Mouse (Mus musculus): ENCODE results near the gene Mapk1ip1l.
"Not testable (repeated sequence)": the region's sequence is repeated elsewhere in the genome, so short reads cannot be mapped to it uniquely, and the experiment has no call there.

Mapk1ip1l gene

DNA sequence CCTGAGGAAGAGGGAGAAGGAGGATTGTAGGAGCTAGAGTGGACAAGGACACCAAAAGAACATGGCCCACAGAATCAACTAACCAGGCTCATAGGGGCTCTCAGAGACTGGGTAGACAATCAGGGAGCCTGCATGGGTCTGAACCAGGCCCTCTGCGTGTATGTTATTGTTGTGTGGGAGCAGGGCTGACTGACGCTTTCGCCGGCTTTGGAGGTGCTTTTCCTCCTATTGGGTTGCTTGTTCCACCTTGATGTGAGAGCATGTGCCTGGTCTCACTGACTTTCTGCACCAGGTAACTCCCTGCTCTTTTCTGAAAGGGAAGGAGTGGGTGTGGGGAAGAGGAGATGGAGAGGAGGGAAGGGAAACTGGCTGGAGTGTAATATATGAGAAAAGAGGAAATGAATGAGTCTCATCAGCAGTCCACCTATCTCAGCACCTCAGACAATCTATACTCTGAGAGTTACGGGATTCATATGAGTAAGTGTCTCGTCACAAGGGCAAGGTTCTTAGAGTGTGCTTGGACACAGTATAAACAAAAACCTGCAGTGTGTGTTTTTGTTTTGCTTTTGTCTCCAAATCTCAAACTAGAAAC lies 6.8 kb downstream of the Mapk1ip1l start:
- DNase-seq (ENCODE audit: low read depth, low spot score): no peak

GRCm38 (mm10) chr14:47305933-47306332 lies 7.9 kb downstream of the Mapk1ip1l start:
- DNase-seq (ENCODE audit: low read depth, low spot score): no peak

DNA sequence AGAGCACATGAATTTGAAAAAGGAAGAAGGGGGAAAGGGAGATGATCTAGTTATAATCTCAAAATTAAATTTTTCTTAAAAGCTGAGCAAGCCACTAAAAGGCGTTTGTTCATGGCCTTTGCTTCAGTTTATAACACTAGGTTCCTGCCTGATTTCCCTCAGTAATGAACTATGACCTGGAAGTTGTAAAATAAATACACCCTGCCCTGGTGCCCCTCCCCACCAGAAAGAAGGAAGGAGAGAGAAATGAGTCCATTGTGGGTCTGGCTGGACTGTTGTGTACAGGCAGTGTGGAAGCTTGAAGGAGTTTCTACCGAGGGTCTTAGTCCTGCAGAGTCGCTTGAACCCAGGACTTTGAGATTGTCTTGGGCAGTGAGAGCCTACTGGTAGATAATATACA lies 9.6 kb downstream of the Mapk1ip1l start:
- no peak for DNase-seq (ENCODE audit: low read depth, low spot score)

DNA sequence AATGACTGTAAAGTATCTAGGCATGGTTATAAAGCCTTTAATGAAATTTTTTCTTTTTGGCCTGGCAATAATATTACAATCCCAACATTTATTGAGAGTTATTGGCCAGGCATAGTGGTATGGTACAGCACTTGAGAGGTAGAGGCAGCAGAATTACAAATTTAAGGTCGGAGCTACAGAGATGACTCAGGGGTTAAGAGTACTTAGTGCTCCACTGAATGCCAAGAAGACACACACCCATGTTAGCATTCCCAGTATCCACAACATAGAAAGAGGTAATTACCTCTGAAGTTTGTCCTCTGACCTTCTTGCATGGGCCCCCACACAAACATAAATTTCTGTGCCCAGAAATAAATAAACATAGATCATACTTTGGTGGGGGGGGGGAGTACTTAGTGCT lies 11.0 kb downstream of the Mapk1ip1l start:
- DNase-seq (ENCODE audit: low read depth, low spot score): no peak

- no peak for DNase-seq (ENCODE audit: low read depth, low spot score)
Observed at GRCm38 (mm10) chr14:47310342-47311181, 12.5 kb downstream of the Mapk1ip1l start.

DNA sequence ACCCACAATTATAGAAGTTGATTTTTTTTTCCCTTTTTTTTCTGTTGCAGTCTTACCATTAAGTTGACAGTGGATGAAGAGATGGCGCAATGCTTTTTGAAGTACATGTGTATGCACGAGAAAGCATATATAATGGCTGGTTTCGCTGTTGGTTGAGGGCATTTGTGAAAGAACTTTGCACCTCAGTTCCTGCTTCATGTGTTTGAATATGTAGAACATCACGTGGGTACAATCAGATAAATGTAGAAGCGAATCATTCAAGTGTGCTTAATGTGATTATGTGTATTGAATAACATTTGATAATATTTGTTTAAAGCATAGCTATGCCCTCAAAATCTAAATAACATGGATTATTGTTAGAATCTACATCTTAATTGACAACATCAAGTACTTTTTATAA lies 21.3 kb downstream of the Mapk1ip1l start:
- DNase-seq (ENCODE audit: low read depth, low spot score): no peak

DNA sequence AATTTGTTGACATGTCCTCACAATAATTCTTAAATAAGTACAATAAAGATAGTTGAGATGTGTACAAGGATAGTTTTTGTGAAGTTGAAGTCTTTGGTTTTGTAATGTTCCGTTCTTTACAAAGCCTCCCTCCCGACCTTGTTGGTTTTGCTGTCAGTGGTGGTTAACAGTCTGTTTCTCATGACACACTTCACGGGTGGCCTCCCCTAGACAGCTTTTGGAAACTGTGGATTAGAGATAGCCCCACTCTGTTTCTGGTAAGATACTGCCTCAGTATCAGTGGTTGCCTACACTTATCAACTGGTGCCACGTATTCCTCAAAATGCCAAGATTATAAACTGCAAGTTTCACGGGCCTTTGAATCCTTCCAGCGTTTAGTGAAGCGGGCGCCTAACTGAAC lies 23.5 kb downstream of the Mapk1ip1l start:
- not testable (repeated sequence) for DNase-seq (ENCODE audit: low read depth, low spot score)

DNA sequence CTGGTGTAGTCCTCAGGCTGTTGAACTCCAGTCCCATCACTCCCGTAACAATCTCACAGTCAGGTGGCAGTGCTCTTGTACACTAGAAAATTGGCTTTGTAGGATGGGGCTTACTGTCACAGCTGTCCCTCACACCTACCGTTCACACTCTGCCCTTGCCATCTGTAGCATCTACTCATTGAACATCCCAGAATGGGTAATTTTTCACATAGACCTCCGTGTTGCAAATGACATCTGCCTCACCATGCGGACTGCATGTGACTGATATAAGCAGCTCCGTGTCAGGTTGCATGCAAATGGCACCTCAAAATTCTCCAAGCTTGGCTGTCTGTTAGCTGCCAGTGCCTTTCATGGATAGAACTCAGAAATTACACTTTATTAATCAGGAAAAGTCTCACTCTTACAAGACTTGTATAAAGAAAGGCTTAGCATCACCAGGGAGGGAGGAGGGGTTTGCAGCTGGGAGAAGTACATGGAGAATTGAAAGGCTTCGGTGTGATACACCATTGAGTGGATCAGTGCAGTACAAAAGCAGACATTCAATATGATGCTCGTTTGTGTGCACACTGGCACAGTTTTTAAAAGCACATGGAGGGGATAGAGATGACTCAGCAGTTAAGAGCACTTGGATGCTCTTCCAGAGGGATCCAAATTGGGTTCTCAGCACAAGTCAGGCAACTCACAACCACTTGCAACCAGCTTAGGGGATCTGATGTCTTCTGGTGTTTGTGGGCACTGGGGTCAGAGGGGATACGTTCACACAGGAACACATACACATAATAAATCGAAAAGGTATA lies 28.1 kb downstream of the Mapk1ip1l start:
- DNase-seq (ENCODE audit: low read depth, low spot score): no peak

GRCm38 (mm10) chr14:47327347-47327746 lies 29.3 kb downstream of the Mapk1ip1l start:
- DNase-seq (ENCODE audit: low read depth, low spot score): no peak

- DNase-seq (ENCODE audit: low read depth, low spot score): no peak
Observed at GRCm38 (mm10) chr14:47331920-47332319, 33.9 kb downstream of the Mapk1ip1l start.

GRCm38 (mm10) chr14:47334819-47335218 lies 36.8 kb downstream of the Mapk1ip1l start:
- peak; percentile 60 for DNase-seq (ENCODE audit: low read depth, low spot score)

GRCm38 (mm10) chr14:47335300-47335699 lies 37.2 kb downstream of the Mapk1ip1l start:
- DNase-seq (ENCODE audit: low read depth, low spot score): no peak

DNA sequence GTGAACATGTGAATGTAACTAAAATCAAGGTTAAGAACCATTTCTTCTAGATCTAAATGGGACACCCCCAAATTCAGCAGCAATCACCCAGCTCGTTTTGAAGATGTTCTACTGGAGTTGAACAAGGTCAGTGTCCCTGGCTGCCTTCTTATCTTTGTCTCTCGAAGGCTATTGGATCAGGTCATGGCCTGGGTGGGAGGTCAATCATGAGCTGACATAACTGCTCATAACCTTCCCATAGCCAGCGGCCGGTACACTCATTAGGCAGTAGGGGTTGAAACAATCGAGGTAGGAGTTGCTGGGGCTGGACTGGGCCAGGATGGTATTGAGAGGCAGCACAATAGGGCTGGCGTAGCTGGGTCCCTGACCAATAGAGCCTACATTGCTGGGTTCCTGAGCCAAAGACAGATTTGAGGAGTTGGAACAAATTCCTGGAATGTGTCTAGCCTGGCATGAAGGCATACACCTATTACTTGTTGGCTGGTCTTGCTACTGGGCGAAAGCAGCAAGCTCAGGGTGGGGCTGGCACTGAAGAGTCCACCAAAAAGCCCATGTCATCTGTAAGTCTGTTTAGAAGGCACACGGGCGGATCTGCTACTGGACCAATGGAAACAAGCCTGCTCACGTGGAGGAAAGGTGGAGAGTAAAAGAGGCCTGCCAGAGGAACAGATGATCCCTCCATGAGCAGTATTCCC lies 42.3 kb downstream of the Mapk1ip1l start:
- DNase-seq (ENCODE audit: low read depth, low spot score): no peak

GRCm38 (mm10) chr14:47341811-47342291 lies 43.8 kb downstream of the Mapk1ip1l start:
- no peak for DNase-seq (ENCODE audit: low read depth, low spot score)

- DNase-seq (ENCODE audit: low read depth, low spot score): no peak
Observed at GRCm38 (mm10) chr14:47346715-47347114, 48.6 kb downstream of the Mapk1ip1l start.

- DNase-seq (ENCODE audit: low read depth, low spot score): no peak
Observed at GRCm38 (mm10) chr14:47350974-47351373, 52.9 kb downstream of the Mapk1ip1l start.

DNA sequence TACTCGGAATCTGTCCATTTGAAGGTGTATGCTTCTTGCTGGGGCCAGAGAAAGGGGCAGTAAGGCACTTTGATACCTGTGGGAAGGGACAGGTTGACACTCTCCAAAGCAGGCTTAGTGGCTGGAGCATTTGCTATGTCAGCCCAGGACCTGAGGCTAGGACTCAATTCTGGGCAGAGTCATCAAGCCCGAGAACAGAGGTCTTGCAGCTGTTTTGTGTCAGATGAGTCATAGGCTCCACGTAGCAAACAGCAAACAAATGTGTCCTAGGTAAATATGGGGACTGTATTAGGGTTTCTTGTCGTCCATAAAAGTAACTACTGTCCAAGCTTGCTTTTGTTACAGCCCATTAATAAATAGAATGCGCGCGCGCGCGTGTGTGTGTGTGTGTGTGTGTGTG lies 54.2 kb downstream of the Mapk1ip1l start:
- DNase-seq (ENCODE audit: low read depth, low spot score): no peak

DNA sequence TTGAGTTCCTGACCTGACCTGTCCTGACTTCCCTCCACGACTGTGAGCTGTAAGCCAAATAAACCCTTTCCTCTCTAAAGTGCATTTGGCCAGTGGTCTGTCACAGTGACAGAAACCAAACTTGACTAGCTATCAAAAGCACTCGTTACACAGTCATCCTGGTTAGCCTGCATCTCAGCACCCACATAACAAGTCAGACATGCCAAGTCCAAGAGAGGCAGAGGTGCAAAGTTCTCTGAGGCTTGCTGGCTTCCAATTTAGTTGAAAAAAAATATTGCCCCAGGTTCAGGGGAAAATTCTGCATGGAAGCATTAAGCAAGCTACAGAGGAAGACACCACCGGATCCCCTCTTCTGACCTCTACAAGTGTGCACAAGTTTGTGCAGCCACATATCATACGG lies 55.2 kb downstream of the Mapk1ip1l start:
- no peak for DNase-seq (ENCODE audit: low read depth, low spot score)

DNA sequence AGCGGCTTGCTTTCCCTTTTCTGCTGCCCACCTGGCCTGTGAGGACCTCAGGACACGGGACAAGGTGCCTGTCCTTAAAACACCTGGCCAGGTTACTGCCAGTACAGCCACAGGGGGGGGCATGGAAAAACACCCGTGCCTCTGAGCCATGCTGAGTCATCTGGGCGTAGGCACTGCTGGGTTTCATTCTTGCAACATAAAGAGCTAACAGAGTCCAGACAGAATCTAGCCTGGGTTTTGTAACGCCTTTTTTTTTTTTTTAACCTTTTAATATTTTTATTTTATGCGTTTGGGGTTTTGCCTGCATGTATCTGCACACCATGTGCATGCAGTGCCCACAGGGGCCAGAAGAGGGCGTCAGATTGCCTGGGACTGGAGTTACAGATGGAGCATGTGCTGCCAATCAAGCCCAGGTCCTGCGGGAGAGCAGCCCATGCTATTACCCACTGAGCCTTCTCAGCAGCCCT lies 56.1 kb downstream of the Mapk1ip1l start:
- DNase-seq (ENCODE audit: low read depth, low spot score): no peak

GRCm38 (mm10) chr14:47354948-47355347 lies 56.9 kb downstream of the Mapk1ip1l start:
- no peak for DNase-seq (ENCODE audit: low read depth, low spot score)

- no peak for DNase-seq (ENCODE audit: low read depth, low spot score)
Observed at GRCm38 (mm10) chr14:47356622-47357021, 58.6 kb downstream of the Mapk1ip1l start.

DNA sequence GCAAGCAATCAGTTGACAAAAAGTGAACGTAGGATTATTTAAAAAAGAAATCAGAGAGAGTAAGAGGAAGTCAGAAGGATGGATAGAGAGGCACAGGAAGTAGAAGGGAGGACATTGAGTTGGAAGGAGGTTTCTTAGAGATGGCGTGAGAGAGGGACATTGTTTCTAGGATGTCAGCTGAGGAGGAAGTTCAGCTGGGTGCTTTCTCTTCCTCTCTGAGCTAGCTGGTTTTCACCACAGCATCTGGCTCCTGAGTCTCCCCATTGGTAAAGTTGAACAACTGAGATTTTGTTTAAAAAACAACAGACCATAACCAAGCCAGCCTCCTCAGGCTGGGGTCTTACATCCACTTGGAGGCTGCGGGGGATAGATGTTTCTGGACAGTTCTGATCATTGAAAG lies 61.5 kb downstream of the Mapk1ip1l start:
- DNase-seq (ENCODE audit: low read depth, low spot score): peak; percentile 68
